Mouse (Mus musculus): ENCODE data around the gene Satb1.

DNA sequence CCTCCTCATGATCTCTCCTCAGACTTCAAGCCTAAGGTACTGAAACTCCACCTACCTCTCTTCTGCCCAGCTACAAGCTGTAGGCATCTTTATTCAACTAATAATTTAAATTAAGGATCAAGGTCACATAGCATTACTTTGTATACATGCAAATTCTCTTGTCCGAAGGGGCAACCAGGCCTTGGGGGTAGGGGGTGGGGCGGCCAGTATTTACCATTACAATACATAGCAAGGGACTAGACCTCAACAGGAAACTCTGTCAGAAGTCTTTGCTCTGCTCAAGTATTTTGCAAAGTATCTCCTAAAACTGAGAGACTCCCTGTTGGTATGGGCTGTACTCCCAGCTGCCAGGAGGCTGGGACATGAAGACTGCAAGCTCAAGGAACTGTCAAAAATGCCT, 137.8 kb downstream of the Satb1 start:
- no peak for TF ChIP-seq CTCF (IDR thresholded peaks at IDR 0.05; ENCODE audit: borderline replicate concordance, insufficient read depth, low read length)
- TF ChIP-seq POLR2A (IDR thresholded peaks at IDR 0.05; ENCODE audit: low read depth, low read length) = no peak

Data from embryonic fibroblast, embryonic 13.5 days (primary cell).